Mouse (Mus musculus) ES-Bruce4 (cell line): ENCODE measurements at regions not wholly inside any gene's neighbourhood (a gene's known extent, or its start where the extent isn't known, plus 50 kb on each side); places are given as distances from the start of the nearest gene placed in this dataset.

ENCODE experiments used
- CTCF ChIP-seq: IDR thresholded peaks from one replicate; pipeline ENCODE4 v1.8.1; 2011; ENCODE audit warnings: low read depth, low read length
- EP300 ChIP-seq: IDR thresholded peaks from 2 replicates; pipeline ENCODE4 v1.6.1; 2011; ENCODE audit warnings: low read depth, low read length; ENCODE audit not compliant: insufficient read depth
- POLR2A ChIP-seq: IDR thresholded peaks from one replicate; pipeline ENCODE4 v1.8.1; 2011; ENCODE audit warnings: low read length; ENCODE audit not compliant: insufficient read depth

- TF ChIP-seq CTCF (no peak), EP300 (no peak), POLR2A (no peak)
Measured at GRCm38 (mm10) chr14:98431959-98432358, 262.4 kb upstream of the Dach1 start.
